Mouse (Mus musculus) small intestine, adult 2 months (tissue): Measurements from ENCODE around the gene Yes1.
"Not testable (repeated sequence)": the region's sequence is repeated elsewhere in the genome, so short reads cannot be mapped to it uniquely, and the experiment has no call there.

ENCODE experiments used
- CTCF ChIP-seq: fragments of 200-500 bp; IDR thresholded peaks from 2 replicates; pipeline ENCODE4 v1.5.1; 2012; ENCODE audit warnings: low read depth, mild to moderate bottlenecking, control low read depth, inconsistent platforms, low read length, moderate library complexity, mixed read lengths; ENCODE audit not compliant: insufficient replicate concordance, insufficient read length; ENCODE audit errors: extremely low read depth
- POLR2A ChIP-seq: fragments of 200-500 bp; IDR thresholded peaks from 2 replicates; pipeline ENCODE4 v1.6.1; 2012; ENCODE audit warnings: low read depth, mild to moderate bottlenecking, control low read depth, inconsistent platforms, low read length, moderate library complexity

DNA sequence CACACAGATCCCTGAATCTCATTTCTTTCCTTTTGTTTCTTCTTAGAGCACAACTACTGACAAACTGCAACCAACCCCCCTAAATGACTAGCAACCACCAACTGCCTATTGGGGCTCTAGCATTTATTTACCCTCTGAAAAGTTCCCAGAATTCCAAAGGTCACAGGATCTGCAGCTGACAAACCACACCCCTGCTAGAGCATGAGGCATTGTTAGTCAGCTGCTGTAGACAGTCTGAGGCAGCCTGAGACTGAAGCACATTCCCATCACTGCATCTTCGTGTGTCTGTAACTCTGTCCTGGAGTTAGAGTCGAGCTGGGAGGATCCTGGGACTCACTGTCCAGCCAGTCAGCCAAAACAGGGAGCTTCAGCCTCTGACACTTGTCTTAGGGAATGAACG lies 114.4 kb downstream of the Yes1 start:
- TF ChIP-seq CTCF, POLR2A: not testable (repeated sequence)
